Mouse (Mus musculus) lung, embryonic 15.5 days (tissue): ENCODE measurements at regions not wholly inside any gene's neighbourhood (a gene's known extent, or its start where the extent isn't known, plus 50 kb on each side); places are given as distances from the start of the nearest gene placed in this dataset.

Experiments used
- ATAC-seq: fragments of 200-750 bp; cut with Nextera tagmentation; 2 replicates; pipeline ENCODE4 v1.8.0; 2017; ENCODE audit warnings: moderate number of reproducible peaks, borderline replicate concordance; ENCODE audit not compliant: low FRiP score, low TSS enrichment; ENCODE audit errors: extremely low read depth
- H3K27ac ChIP-seq: fragments of 300-500 bp; sonication (generic); 2 replicates; pipeline ENCODE4 v1.5.1; 2015; ENCODE audit warnings: moderate library complexity, mild to moderate bottlenecking, inconsistent platforms
- H3K27me3 ChIP-seq: fragments of 300-500 bp; sonication (generic); 2 replicates; pipeline ENCODE4 v1.6.1; 2015; ENCODE audit warnings: inconsistent platforms
- H3K36me3 ChIP-seq: fragments of 300-500 bp; sonication (generic); 2 replicates; pipeline ENCODE4 v1.6.1; 2015; ENCODE audit warnings: inconsistent platforms
- H3K4me1 ChIP-seq: fragments of 300-500 bp; sonication (generic); 2 replicates; pipeline ENCODE4 v1.6.1; 2015; ENCODE audit warnings: inconsistent platforms
- H3K4me2 ChIP-seq: fragments of 300-500 bp; sonication (generic); 2 replicates; pipeline ENCODE4 v1.6.1; 2015; ENCODE audit warnings: inconsistent platforms, mild to moderate bottlenecking, moderate library complexity
- H3K4me3 ChIP-seq: fragments of 300-500 bp; sonication (generic); 2 replicates; pipeline ENCODE4 v1.5.1; 2015; ENCODE audit warnings: mild to moderate bottlenecking, inconsistent platforms
- H3K9ac ChIP-seq: fragments of 300-500 bp; sonication (generic); 2 replicates; pipeline ENCODE4 v1.6.1; 2015; ENCODE audit warnings: inconsistent platforms
- H3K9me3 ChIP-seq: fragments of 300-500 bp; sonication (generic); 2 replicates; pipeline ENCODE4 v1.6.1; 2016; ENCODE audit warnings: inconsistent platforms
- WGBS: fragments of 180-500 bp; shearing (Covaris S2); methylation state at CpG from one replicate; pipeline ENCODE4 v1.1.7; 2015; 5-methylcytosine and 5-hydroxymethylcytosine counted together

- Histone ChIP-seq H3K9ac (no peak overlapping the region), H3K27ac (no peak overlapping the region), H3K9me3 (no peaks in the 10 kb centered on the region), H3K4me1 (peaks cover 6% of the 10 kb centered on the region; the same call in 1 of the 2 replicates), H3K4me2 (peak overlapping the region; percentile 44), H3K36me3 (no peaks in the 10 kb centered on the region), H3K27me3 (peaks cover 97% of the 10 kb centered on the region), H3K4me3 (peak overlapping the region; percentile 3; the same call in 1 of the 2 replicates)
- under 1% methylated on average over 58 of the region's 58 CpGs for WGBS
- 0 out of 2 replicates have a peak, but pooled peaks have one; percentile 19 for ATAC-seq
These were observed 74.0 kb downstream of the Rhcg start for GRCm38 (mm10) chr7:79543231-79544071.

GRCm38 (mm10) chr7:79542379-79543015 lies 75.0 kb downstream of the Rhcg start:
- no peak for ATAC-seq
- peaks cover 6% of the 10 kb centered on the region; the same call in 1 of the 2 replicates for H3K4me1 ChIP-seq
- no peak overlapping the region for H3K4me2 ChIP-seq
- H3K36me3 ChIP-seq, result no peaks in the 10 kb centered on the region
- no peak overlapping the region for H3K27ac ChIP-seq
- no peaks in the 10 kb centered on the region for H3K9me3 ChIP-seq
- no peak overlapping the region for H3K9ac ChIP-seq
- peaks cover 97% of the 10 kb centered on the region for H3K27me3 ChIP-seq
- H3K4me3 ChIP-seq, result no peak overlapping the region
- 4% methylated on average over 23 of the region's 23 CpGs for WGBS

DNA sequence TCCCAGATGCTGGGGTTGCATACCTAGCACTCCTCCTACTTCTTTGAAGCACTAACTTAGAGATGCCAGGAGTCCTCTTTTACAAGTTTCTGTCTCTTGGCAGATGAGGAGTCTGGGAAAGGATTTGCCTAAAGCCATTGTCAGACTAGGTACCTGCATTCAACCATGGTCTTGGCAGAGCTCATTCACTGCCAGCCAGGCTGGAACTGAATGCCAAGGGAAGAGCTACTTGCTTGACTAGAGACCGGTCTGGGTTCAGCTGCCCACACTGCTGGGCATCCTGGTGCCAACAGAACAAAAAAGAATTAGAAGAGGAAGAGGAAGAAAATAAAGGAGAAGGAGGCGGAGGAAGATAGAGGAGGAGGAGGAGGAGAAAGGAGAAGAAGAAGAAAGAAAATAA lies 74.1 kb upstream of the Polg start:
- no peak overlapping the region for H3K4me3 ChIP-seq
- WGBS, result 22% methylated on average over 2 of the region's 2 CpGs
- no peaks in the 10 kb centered on the region for H3K9me3 ChIP-seq
- no peak overlapping the region for H3K27ac ChIP-seq
- H3K4me2 ChIP-seq, result no peak overlapping the region
- H3K36me3 ChIP-seq, result no peaks in the 10 kb centered on the region
- H3K27me3 ChIP-seq, result peaks cover 98% of the 10 kb centered on the region
- no peak overlapping the region for H3K9ac ChIP-seq
- ATAC-seq, result no peak
- peaks cover 17% of the 10 kb centered on the region for H3K4me1 ChIP-seq

DNA sequence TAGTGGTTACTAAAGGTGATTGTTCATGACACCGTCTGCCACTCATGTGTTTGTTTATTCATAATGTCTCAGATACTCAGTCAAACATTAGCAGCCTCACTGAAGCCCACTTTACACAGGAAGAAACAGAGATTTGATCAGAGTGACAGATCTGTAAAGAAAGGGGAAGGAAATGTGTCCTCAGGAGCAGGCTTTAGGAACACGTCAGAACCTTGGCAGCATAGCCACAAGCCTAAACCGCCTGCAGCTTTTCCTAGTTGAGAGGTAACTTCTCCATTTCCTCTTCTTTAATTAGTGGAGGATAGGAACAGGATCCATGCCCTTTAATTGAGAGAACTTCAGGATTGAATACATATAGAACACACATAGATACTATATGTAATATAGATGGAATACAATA lies 73.3 kb upstream of the Polg start:
- no peak overlapping the region for H3K9ac ChIP-seq

GRCm38 (mm10) chr7:79536157-79536641 lies 70.0 kb upstream of the Polg start:
- under 1% methylated on average over 27 of the region's 27 CpGs for WGBS
- ATAC-seq, result 0 out of 2 replicates have a peak, but pooled peaks have one; percentile 49
- no peak overlapping the region for H3K27ac ChIP-seq
- H3K4me1 ChIP-seq, result peaks cover 13% of the 10 kb centered on the region
- H3K27me3 ChIP-seq, result peaks cover 98% of the 10 kb centered on the region
- no peak overlapping the region for H3K9ac ChIP-seq
- H3K4me2 ChIP-seq, result peak overlapping the region; percentile 62
- no peaks in the 10 kb centered on the region for H3K36me3 ChIP-seq
- H3K9me3 ChIP-seq, result no peaks in the 10 kb centered on the region
- peak overlapping the region; percentile 35 for H3K4me3 ChIP-seq

More for the DNA sequence above, 73.3 kb upstream of the Polg start:
- WGBS, result 1% methylated on average over 3 of the region's 3 CpGs
- Histone ChIP-seq H3K36me3 (no peaks in the 10 kb centered on the region), H3K9me3 (no peaks in the 10 kb centered on the region), H3K4me1 (peaks cover 19% of the 10 kb centered on the region), H3K27ac (no peak overlapping the region), H3K4me2 (no peak overlapping the region), H3K27me3 (peaks cover 98% of the 10 kb centered on the region), H3K4me3 (no peak overlapping the region)
- no peak for ATAC-seq

DNA sequence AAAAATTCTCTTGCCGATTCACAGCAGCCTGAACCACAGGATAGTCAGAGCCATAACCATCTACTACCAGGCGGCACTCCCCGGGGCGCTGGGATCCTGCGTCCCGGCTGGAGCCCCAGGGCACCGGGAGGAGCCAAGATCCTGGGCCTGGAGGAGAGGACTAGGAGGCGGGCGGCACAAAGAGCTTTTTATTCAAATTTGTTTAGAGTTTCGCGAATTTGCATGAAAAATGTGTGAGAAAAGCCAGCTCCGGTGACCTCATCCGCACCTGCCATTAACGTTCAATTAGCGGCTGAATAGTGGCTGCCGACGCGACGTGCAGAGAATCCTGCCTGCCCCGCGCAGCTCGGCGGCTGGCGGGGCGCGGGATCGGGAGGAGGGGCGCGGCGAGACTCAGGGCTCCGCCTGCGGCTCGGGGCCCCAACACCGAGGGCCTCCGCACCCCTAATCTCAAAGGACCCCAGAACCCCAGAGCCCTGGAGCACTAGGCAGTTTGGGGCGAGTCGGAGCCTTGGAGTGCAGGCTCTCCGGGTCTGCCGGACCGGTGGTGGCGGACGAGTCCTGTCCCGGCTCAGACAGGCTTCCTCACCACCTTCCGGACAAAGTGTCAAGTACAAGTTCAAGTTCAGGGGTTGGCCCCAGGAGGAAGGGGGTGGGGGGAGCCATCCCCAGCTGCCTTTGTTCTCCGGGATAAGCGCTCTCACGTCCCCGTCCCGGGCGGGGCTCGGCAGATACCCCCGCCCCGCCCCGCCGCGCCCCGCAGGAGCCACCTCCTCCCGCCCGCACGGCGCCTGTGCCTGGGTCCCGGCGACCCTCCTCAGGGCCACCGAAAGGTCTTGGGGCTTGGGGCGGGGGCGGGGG lies 69.3 kb upstream of the Polg start:
- H3K9ac ChIP-seq, result no peak overlapping the region
- peaks cover 13% of the 10 kb centered on the region for H3K4me1 ChIP-seq
- H3K27me3 ChIP-seq, result peaks cover 99% of the 10 kb centered on the region
- H3K9me3 ChIP-seq, result no peaks in the 10 kb centered on the region
- H3K4me3 ChIP-seq, result peak overlapping the region; percentile 35
- H3K4me2 ChIP-seq, result peak overlapping the region; percentile 62
- WGBS, result 3% methylated on average over 64 of the region's 66 CpGs
- H3K36me3 ChIP-seq, result no peaks in the 10 kb centered on the region
- peak; percentile 19; the same call in 1 of the 2 replicates for ATAC-seq
- H3K27ac ChIP-seq, result no peak overlapping the region

- Histone ChIP-seq H3K9ac (no peak overlapping the region), H3K4me1 (peaks cover 13% of the 10 kb centered on the region), H3K9me3 (no peaks in the 10 kb centered on the region), H3K27ac (no peak overlapping the region), H3K36me3 (no peaks in the 10 kb centered on the region), H3K4me2 (no peak overlapping the region), H3K4me3 (no peak overlapping the region), H3K27me3 (peaks cover 100% of the 10 kb centered on the region)
- WGBS, result 9% methylated on average over 7 of the region's 7 CpGs
- ATAC-seq, result no peak
These were observed 68.7 kb upstream of the Polg start for GRCm38 (mm10) chr7:79534819-79535218.

DNA sequence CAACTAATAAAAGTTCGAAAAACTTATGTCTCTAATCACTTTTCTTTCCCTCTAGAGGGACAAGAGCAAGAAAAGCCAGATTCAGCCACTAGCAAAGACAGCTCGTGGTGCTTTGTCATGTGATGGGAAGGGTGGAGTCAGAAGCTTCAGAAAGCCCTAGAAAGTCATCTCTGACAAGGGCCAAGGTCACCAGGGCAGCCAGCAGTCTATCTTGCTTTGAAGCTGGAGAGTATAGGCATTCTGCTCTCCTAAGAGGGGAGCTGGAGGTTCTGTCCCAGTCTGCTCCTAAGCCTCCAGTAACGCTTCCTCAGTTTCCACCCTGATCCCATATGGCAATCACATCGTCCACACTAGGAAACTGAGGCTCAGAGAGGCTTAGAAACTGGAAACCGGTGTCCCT lies 68.2 kb upstream of the Polg start:
- no peak for ATAC-seq
- no peaks in the 10 kb centered on the region for H3K36me3 ChIP-seq
- no peak overlapping the region for H3K4me3 ChIP-seq
- no peaks in the 10 kb centered on the region for H3K9me3 ChIP-seq
- no peak overlapping the region for H3K9ac ChIP-seq
- no peak overlapping the region for H3K4me2 ChIP-seq
- peaks cover 13% of the 10 kb centered on the region for H3K4me1 ChIP-seq
- 9% methylated on average over 5 of the region's 5 CpGs for WGBS
- peaks cover 100% of the 10 kb centered on the region for H3K27me3 ChIP-seq
- H3K27ac ChIP-seq, result no peak overlapping the region

- H3K27me3 ChIP-seq, result peaks cover 95% of the 10 kb centered on the region
- ATAC-seq, result no peak
- peaks cover 13% of the 10 kb centered on the region for H3K4me1 ChIP-seq
- H3K4me3 ChIP-seq, result no peak overlapping the region
- no peak overlapping the region for H3K4me2 ChIP-seq
- H3K9me3 ChIP-seq, result no peaks in the 10 kb centered on the region
- H3K27ac ChIP-seq, result no peak overlapping the region
- no peaks in the 10 kb centered on the region for H3K36me3 ChIP-seq
- WGBS, result 46% methylated on average over 5 of the region's 5 CpGs
- H3K9ac ChIP-seq, result no peak overlapping the region
These were observed 66.5 kb upstream of the Polg start for GRCm38 (mm10) chr7:79532626-79533140.

- Histone ChIP-seq H3K27me3 (peaks cover 94% of the 10 kb centered on the region), H3K4me2 (no peak overlapping the region), H3K27ac (no peak overlapping the region), H3K9me3 (no peaks in the 10 kb centered on the region), H3K36me3 (no peaks in the 10 kb centered on the region), H3K4me1 (peaks cover 13% of the 10 kb centered on the region), H3K9ac (no peak overlapping the region), H3K4me3 (no peak overlapping the region)
- WGBS, result 12% methylated on average over 12 of the region's 12 CpGs
- ATAC-seq, result no peak
These were observed 65.6 kb upstream of the Polg start for GRCm38 (mm10) chr7:79531551-79532356.

DNA sequence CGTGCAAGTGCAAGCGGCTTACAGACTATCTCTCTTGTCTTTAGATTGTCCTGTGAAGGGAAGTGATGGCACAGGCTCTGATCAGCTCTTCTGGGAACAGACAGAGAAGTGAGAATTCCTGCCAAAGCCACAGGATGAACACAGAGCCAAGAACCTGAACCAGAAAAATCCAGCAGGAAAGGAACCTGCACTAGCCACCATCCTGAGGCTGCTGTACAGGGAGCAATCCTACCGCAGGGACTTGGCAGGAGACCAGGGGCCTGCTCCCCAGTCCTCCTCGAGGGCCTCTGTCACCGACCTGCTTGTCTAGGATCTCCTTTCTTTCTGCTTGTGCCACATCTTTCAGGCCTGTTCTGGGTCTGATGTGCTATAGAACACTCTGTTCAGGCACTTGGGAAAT lies 65.0 kb upstream of the Polg start:
- Histone ChIP-seq H3K4me1 (peaks cover 11% of the 10 kb centered on the region), H3K36me3 (no peaks in the 10 kb centered on the region), H3K9ac (no peak overlapping the region), H3K27me3 (peaks cover 94% of the 10 kb centered on the region), H3K4me2 (no peak overlapping the region), H3K27ac (no peak overlapping the region), H3K4me3 (no peak overlapping the region), H3K9me3 (no peaks in the 10 kb centered on the region)
- WGBS, result 20% methylated on average over 5 of the region's 5 CpGs
- ATAC-seq, result no peak
